Mouse (Mus musculus) gastrocnemius, adult 2 months (tissue): Measurements from ENCODE around the gene Vgf. TPM values are rescaled to one million over a fixed set of nuclear protein-coding genes. Genes with fewer than 3 reads are reported as not detected.
A peak's percentile ranks its signal among the peaks of the same experiment; 100 is the strongest.

Source experiments
- DNase-seq: peaks from one replicate; pipeline ENCODE4 v3.0.0; 2022
- H3K27ac ChIP-seq: fragments of 200-600 bp; 2 replicates; pipeline ENCODE4 v1.8.1; 2022; ENCODE audit warnings: mild to moderate bottlenecking
- H3K4me3 ChIP-seq: fragments of 200-600 bp; 2 replicates; pipeline ENCODE4 v1.8.1; 2022; ENCODE audit warnings: mild to moderate bottlenecking, moderate library complexity
- CTCF ChIP-seq: fragments of 200-600 bp; IDR thresholded peaks from 2 replicates; pipeline ENCODE4 v1.8.1; 2022; ENCODE audit warnings: antibody characterized with exemption, mild to moderate bottlenecking, moderate library complexity
- intact Hi-C: fragments of 180-260 bp; cut with DNase I; formaldehyde crosslinking; loops from one replicate; pipeline ENCODE4 v1.15.1; 2025
- microRNA-seq: library from miRNA; unstranded; fragments of <30 nt; microRNA quantifications from one replicate; pipeline ENCODE4 v1.2.0, GENCODE M21; 2021
- total RNA-seq, 2 experiments: library from RNA; stranded (reverse); gene quantifications; 2 replicates each; pipeline ENCODE4 v1.2.3; 2021

The Vgf gene
- total RNA-seq, 2 experiments from 2014 or later, result not detected

DNA sequence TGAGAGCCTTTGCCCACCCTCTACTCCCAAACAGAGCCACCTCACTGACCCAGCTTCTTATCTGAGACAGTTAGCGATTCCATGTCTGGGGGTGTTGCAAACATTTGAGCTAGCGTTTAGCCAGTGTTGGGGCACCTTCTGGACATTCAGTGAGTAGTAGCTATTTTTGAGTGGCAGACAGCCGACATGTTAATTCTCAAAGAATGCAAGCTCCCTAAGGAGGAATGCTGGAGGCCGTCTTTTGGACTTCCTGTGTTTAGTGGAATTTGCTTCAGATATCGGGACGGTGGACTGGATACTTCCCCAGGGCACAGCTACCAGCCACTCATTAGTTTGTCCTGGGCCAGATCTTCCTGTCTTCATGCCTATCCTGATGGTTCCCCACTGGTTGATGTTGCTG is 52.4 kb downstream of the Vgf start:
- Histone ChIP-seq H3K27ac (peak overlapping the region; percentile 94), H3K4me3 (no peak overlapping the region)
- TF ChIP-seq CTCF, result no peak
- intact Hi-C loops, result no loop called here
- DNase-seq, result no peak

DNA sequence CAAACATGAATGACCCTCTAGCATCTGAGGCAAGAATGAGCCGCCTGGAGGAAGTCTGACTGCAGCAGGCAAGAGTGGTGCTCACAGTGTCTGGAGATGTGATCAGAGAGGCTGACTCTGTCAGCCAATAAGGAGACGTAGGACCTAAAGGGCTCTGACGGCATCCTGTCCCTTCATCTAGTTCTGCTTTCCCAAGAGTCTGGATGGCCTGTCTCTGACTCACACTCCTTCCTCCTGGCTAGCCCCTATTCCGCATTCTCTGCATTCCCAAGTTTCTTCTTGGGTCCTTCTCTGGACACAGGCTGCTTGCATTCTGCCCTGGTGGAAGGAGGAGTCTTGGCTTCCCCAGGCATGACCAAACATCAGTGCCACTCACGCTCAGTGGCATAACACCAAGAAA is 53.7 kb downstream of the Vgf start:
- TF ChIP-seq CTCF, result no peak
- Histone ChIP-seq H3K27ac (peak overlapping the region; percentile 94), H3K4me3 (no peak overlapping the region)
- intact Hi-C loops, result no loop called here
- DNase-seq, result peak; percentile 35

Small RNAs within 50 kb of the gene (microRNA-seq; reads per million reads assigned to microRNA genes)
- 9.4 reads per million, percentile 6 among the genes with 10 or more reads in this experiment for gene Mir702

Other genes starting within 250 kb of the Vgf start
- 1 to 10 TPM; 1.4 to 2.1 TPM for gene Col26a1, start 143.2 kb upstream of the Vgf start, total RNA-seq
- 1 to 10 TPM; 5.4 to 5.8 TPM for gene Ift22, start 118.2 kb upstream of the Vgf start, total RNA-seq
- 100 to 1,000 TPM; 179 to 181 TPM for gene Fis1, start 73.1 kb upstream of the Vgf start, total RNA-seq
- 1 to 10 TPM; 2.1 to 2.3 TPM for gene Cldn15, start 59.8 kb upstream of the Vgf start, total RNA-seq
- gene Plod3, start 39.4 kb upstream of the Vgf start, total RNA-seq, result 10 to 100 TPM; 15.2 to 20.6 TPM
- 10 to 100 TPM; 61.2 to 79.6 TPM for gene Znhit1, start 38.4 kb upstream of the Vgf start, total RNA-seq
- 10 to 100 TPM; 12.4 to 19.2 TPM for gene Ap1s1, start 19.7 kb downstream of the Vgf start, total RNA-seq
- 1 to 10 TPM; 2.5 to 2.8 TPM for gene Serpine1, start 45.9 kb downstream of the Vgf start, total RNA-seq
- gene Trim56, start 89.8 kb downstream of the Vgf start, total RNA-seq, result 1 to 10 TPM; 7.5 to 9.3 TPM
- gene Muc3, start 122.9 kb downstream of the Vgf start, total RNA-seq, result not detected
- gene Muc3a, start 186.0 kb downstream of the Vgf start, total RNA-seq, result under 1 TPM; 0.13 to 0.28 TPM